Mouse (Mus musculus) intestine, embryonic 14.5 days (tissue): Measurements from ENCODE around the gene Zfp654. TPM values are rescaled to one million over a fixed set of nuclear protein-coding genes. Genes with fewer than 3 reads are reported as not detected.

Source experiments
- ATAC-seq: fragments of 200-750 bp; cut with Nextera tagmentation; replicated peaks from 2 replicates; pipeline ENCODE4 v1.8.0; 2017; ENCODE audit warnings: low read depth, moderate number of reproducible peaks, moderate TSS enrichment, moderate library complexity; ENCODE audit not compliant: low FRiP score, low TSS enrichment
- DNase-seq: peaks from one replicate; pipeline ENCODE4 v3.0.0-alpha.2; 2018; ENCODE audit warnings: low spot score
- H3K27ac ChIP-seq: fragments of 300-500 bp; sonication (generic); 2 replicates; pipeline ENCODE4 v1.5.1; 2014; ENCODE audit warnings: low read depth, mild to moderate bottlenecking, control low read depth
- H3K27me3 ChIP-seq: fragments of 300-500 bp; sonication (generic); replicated peaks from 2 replicates; pipeline ENCODE4 v1.6.1; 2014; ENCODE audit warnings: low read length, control low read depth; ENCODE audit not compliant: control insufficient read depth, insufficient read depth
- H3K36me3 ChIP-seq: fragments of 300-500 bp; sonication (generic); 2 replicates; pipeline ENCODE4 v1.6.1; 2014; ENCODE audit warnings: low read length, control low read depth; ENCODE audit not compliant: control insufficient read depth, insufficient read depth
- H3K4me1 ChIP-seq: fragments of 300-500 bp; sonication (generic); replicated peaks from 2 replicates; pipeline ENCODE4 v1.6.1; 2014; ENCODE audit warnings: low read length, control low read depth, mixed read lengths; ENCODE audit not compliant: control insufficient read depth, insufficient read depth
- H3K4me2 ChIP-seq: fragments of 300-500 bp; sonication (generic); 2 replicates; pipeline ENCODE4 v1.6.1; 2014; ENCODE audit warnings: low read length
- H3K4me3 ChIP-seq: fragments of 300-500 bp; sonication (generic); 2 replicates; pipeline ENCODE4 v1.5.1; 2014; ENCODE audit warnings: low read depth, low read length, control low read depth, mixed read lengths
- H3K9ac ChIP-seq: fragments of 300-500 bp; sonication (generic); 2 replicates; pipeline ENCODE4 v1.6.1; 2014; ENCODE audit warnings: mild to moderate bottlenecking, low read length
- H3K9me3 ChIP-seq: fragments of 300-500 bp; sonication (generic); 2 replicates; pipeline ENCODE4 v1.6.1; 2016; ENCODE audit warnings: low read length, control low read depth; ENCODE audit not compliant: control insufficient read depth
- WGBS: fragments of 180-500 bp; shearing (Covaris S2); extraction: QIAGEN DNeasy Blood & Tissue Kit; methylation state at CpG from one replicate; pipeline ENCODE4 v1.1.7; 2014; 5-methylcytosine and 5-hydroxymethylcytosine counted together
- polyA plus RNA-seq: library from polyadenylated mRNA; unstranded; fragments of >200 nt; fragmentation: Nextera tagmentation; extraction: Ambion mirVana; gene quantifications from 2 replicates; pipeline ENCODE4 v1.2.1, GENCODE M21; 2014

The Zfp654 gene
- polyA plus RNA-seq, 1 experiment from 2014 or later = 7.5 TPM

DNA sequence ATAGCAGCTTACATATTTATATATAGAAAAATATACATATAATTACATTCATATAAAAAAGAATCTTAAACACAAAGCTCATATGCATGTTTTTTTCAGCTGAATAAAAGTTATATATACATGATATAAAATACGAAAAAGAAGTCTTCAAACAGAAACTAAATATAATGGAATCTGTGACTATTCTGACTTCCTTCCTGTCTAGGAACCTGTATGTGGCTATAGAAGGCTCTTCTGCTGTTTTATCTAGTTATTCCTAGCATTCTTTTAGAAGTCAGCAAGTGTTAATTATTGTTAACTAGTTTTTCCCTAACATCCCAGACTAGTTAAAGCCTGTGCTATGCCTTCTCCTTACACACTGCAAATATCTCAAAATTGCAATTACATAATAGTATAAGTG, 27.6 kb downstream of the Zfp654 start:
- ATAC-seq (no peak), DNase-seq (no peak)
- Histone ChIP-seq H3K27ac (no peak overlapping the region), H3K27me3 (no peaks in the 10 kb centered on the region), H3K4me1 (no peaks in the 10 kb centered on the region), H3K4me2 (no peak overlapping the region), H3K36me3 (peaks cover 6% of the 10 kb centered on the region; the same call in 1 of the 2 replicates), H3K9me3 (no peaks in the 10 kb centered on the region), H3K4me3 (no peak overlapping the region), H3K9ac (no peak overlapping the region)
- 91% methylated on average over 1 of the region's 1 CpGs for WGBS

DNA sequence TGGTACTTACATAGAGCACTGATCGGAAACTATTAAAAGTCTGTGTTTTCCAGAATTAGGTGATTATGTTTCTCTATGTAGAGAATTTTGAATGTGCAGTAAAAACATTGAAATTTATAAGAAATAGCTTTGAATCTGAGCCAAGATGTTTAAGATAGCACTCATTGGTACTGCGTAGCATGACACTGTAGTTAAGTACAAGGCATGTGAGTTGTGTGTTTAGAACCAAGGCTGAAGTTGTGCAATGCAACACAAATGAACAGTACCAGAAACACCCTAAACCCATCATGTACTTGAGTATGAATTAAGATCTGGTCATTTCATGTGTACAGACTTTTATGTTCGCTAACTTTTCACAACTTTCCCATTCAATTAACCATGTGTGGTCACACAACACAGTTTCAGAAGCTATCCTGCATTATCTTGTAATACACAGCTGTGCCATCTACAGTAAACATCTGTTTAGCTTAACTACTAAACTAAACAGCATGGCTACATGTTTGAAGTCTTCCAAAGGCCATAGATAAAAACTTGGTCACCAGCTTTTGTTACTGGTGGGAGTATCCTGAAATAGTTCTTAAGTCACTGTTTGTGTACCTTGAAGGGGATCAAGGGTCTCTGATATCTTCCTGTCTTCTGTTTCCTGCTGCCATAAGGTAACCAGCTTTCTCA, 34.2 kb downstream of the Zfp654 start:
- no peaks in the 10 kb centered on the region for H3K27me3 ChIP-seq
- no peak overlapping the region for H3K27ac ChIP-seq
- no peak overlapping the region for H3K4me2 ChIP-seq
- no peaks in the 10 kb centered on the region for H3K4me1 ChIP-seq
- DNase-seq (no peak), ATAC-seq (no peak)
- no peak overlapping the region for H3K9ac ChIP-seq
- WGBS = 94% methylated on average over 3 of the region's 3 CpGs
- no peaks in the 10 kb centered on the region for H3K9me3 ChIP-seq
- no peak overlapping the region for H3K4me3 ChIP-seq
- peaks cover 10% of the 10 kb centered on the region; the same call in 1 of the 2 replicates for H3K36me3 ChIP-seq

DNA sequence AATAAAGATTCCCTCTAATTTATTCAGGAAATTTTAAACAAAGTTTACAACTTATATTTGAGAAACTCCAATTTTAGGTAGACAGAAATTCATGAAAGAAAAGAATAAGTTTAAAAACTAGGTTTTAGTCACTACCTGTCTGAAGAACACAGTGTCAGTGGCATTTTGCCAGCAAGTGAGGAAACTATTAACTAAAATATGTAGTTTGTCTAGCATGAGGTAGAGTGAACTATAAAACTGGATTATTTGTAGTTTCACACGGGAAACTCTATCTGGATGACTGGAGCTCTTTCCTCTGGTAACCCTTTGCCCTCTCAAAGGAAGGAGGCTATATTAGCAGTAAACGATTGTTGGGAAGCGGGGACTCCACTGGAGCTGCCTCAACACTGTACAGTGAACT, 48.4 kb downstream of the Zfp654 start:
- ATAC-seq (no peak), DNase-seq (no peak)
- no peaks in the 10 kb centered on the region for H3K4me1 ChIP-seq
- no peaks in the 10 kb centered on the region for H3K36me3 ChIP-seq
- H3K27ac ChIP-seq = no peak overlapping the region
- no peaks in the 10 kb centered on the region for H3K9me3 ChIP-seq
- no peak overlapping the region for H3K4me2 ChIP-seq
- H3K4me3 ChIP-seq = no peak overlapping the region
- 67% methylated on average over 3 of the region's 3 CpGs for WGBS
- H3K9ac ChIP-seq = no peak overlapping the region
- no peaks in the 10 kb centered on the region for H3K27me3 ChIP-seq

DNA sequence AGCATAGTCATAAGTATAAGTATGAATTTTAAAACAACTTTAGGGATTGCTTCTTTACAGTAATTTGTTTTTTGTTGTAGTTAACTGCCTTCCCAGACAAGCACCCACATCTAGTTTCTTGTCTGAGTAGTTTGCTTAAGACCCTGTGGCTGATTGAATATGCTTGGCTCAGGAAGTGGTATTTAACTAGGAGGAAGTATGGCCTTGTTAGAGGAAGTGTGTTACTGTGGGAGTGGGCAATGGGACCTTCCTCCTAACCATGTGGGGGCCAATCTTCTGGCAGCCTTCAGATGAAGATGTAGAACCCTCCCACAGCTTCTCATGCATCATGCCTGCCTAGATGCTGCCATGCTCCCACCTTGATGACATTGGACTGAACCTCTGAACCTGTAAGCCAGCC, 49.8 kb downstream of the Zfp654 start:
- ATAC-seq (no peak), DNase-seq (no peak)
- Histone ChIP-seq H3K4me3 (no peak overlapping the region), H3K9me3 (no peaks in the 10 kb centered on the region), H3K9ac (no peak overlapping the region), H3K27ac (no peak overlapping the region), H3K4me1 (no peaks in the 10 kb centered on the region), H3K27me3 (no peaks in the 10 kb centered on the region), H3K36me3 (no peaks in the 10 kb centered on the region), H3K4me2 (no peak overlapping the region)

DNA sequence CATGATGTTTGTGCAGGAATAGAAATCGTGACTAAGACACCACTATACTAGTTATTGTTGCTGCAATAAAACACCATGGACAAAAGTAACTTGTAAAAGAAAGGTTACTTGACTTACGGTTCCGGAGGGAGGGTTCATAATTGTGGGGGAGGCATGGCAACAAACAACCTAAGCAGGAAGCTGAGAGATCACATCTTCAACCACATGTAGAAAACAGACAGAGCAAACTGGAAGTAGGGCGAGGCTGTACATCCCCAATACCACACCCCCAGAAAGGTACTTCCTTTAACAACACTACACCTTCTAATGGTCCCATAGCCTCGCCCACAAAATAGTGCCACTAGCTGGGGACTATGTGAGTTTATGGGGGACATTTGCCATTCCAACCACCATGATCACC, 51.1 kb downstream of the Zfp654 start:
- no peaks in the 10 kb centered on the region for H3K9me3 ChIP-seq
- no peak overlapping the region for H3K27ac ChIP-seq
- no peaks in the 10 kb centered on the region for H3K27me3 ChIP-seq
- H3K9ac ChIP-seq = no peak overlapping the region
- ATAC-seq = no peak
- no peaks in the 10 kb centered on the region for H3K4me1 ChIP-seq
- H3K4me3 ChIP-seq = no peak overlapping the region
- no peaks in the 10 kb centered on the region for H3K36me3 ChIP-seq
- no peak for DNase-seq
- no peak overlapping the region for H3K4me2 ChIP-seq
- 96% methylated on average over 5 of the region's 5 CpGs for WGBS

DNA sequence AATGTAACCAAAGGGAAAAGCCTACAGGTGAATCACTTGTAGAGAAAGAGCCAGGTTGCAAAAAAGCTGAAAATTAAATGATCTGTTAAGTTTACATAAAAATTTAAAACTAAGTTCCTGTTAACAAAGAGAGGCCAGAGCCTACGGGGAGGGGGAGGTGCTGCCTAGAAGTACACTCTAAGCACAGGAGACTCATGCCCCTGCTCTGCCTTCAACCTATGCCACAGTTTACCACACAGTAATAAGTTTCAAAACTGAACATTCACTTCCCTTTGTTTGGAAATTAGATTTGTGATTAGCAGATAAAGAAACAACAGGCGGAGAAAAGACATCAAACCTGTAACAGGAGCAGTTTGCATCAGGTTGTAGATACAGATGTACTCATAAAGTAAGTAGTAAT, 56.6 kb downstream of the Zfp654 start:
- H3K9me3 ChIP-seq = no peaks in the 10 kb centered on the region
- H3K4me2 ChIP-seq = no peak overlapping the region
- no peak overlapping the region for H3K9ac ChIP-seq
- H3K27ac ChIP-seq = no peak overlapping the region
- ATAC-seq = no peak
- no peaks in the 10 kb centered on the region for H3K27me3 ChIP-seq
- no peak overlapping the region for H3K4me3 ChIP-seq
- WGBS = 81% methylated on average over 2 of the region's 2 CpGs
- no peaks in the 10 kb centered on the region for H3K4me1 ChIP-seq
- H3K36me3 ChIP-seq = peaks cover 6% of the 10 kb centered on the region; the same call in 1 of the 2 replicates
- DNase-seq = no peak

DNA sequence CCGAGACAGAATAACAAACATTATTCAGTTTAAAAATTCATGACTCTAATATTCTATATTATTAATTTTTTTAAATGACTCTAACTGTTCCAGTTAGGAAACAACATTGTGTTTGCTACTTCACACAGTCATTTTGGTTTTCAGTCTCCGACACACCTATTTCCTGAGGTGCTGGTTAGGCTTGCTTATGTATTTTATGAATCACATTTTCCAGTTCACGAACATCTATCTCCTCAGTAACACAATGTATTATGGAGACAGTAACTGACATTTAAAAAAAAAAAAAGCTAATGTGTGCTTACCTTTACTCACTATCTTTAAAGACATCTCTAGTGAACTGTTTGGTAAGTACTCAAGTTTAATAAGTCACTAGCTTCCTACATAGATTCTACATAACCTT, 61.7 kb downstream of the Zfp654 start:
- 90% methylated on average over 3 of the region's 3 CpGs for WGBS
- Histone ChIP-seq H3K4me1 (no peaks in the 10 kb centered on the region), H3K9ac (no peak overlapping the region), H3K36me3 (peaks cover 22% of the 10 kb centered on the region), H3K27ac (no peak overlapping the region), H3K4me2 (no peak overlapping the region), H3K9me3 (no peaks in the 10 kb centered on the region), H3K27me3 (no peaks in the 10 kb centered on the region), H3K4me3 (no peak overlapping the region)
- ATAC-seq = no peak
- DNase-seq = no peak

DNA sequence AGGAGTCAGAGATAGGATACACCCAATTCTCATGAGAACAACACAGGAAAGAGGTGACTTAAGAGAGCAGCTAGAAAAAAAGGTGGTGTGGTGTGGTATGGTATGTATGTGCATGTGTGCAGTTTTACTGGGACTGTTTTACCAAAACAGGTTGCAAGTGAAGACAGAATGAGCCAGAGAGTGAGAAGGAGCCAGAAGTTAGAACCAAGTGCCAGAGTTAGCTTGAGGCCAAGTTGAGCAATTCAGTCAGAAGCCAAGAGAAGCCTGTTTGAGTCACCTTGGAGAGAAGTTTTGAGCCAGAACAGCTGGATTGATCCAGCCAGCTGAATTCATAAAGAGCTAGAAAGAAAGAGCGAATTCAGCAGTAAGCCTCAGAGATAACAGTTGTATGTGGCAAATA, 75.9 kb downstream of the Zfp654 start:
- Histone ChIP-seq H3K4me2 (no peak overlapping the region), H3K9me3 (no peaks in the 10 kb centered on the region), H3K4me3 (no peak overlapping the region), H3K36me3 (no peaks in the 10 kb centered on the region), H3K4me1 (no peaks in the 10 kb centered on the region), H3K27ac (no peak overlapping the region), H3K27me3 (no peaks in the 10 kb centered on the region), H3K9ac (no peak overlapping the region)
- ATAC-seq (no peak), DNase-seq (no peak)
- WGBS = 81% methylated on average over 1 of the region's 1 CpGs

DNA sequence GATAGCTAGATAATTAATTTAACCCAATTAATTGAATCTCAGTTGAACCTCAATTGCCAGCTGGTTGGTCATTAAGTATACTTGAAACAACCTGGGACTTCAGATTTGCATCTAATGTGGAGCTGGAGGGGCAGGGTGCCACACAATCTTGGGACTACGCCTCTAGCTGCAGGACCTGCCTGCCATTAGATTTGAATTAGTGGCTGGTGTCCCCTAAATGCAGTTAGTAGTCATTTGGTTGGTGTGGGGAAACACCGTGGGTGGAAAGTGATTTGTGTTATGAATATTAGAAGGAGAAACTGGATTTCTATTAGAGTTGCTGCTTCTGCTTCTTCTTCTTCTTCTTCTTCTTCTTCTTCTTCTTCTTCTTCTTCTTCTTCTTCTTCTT, 80.0 kb downstream of the Zfp654 start:
- DNase-seq (no peak), ATAC-seq (no peak)
- Histone ChIP-seq H3K4me2 (peak overlapping the region; percentile 55), H3K27ac (peak overlapping the region; percentile 89; the same call in 1 of the 2 replicates), H3K4me1 (no peaks in the 10 kb centered on the region; the same call in 1 of the 2 replicates), H3K36me3 (peaks cover 9% of the 10 kb centered on the region; the same call in 1 of the 2 replicates), H3K27me3 (no peaks in the 10 kb centered on the region), H3K9ac (no peak overlapping the region; the same call in 1 of the 2 replicates), H3K4me3 (peak overlapping the region; percentile 75), H3K9me3 (no peaks in the 10 kb centered on the region)
- 95% methylated on average over 2 of the region's 2 CpGs for WGBS
